Mouse (Mus musculus): ENCODE results near the gene Lins1. TPM values are rescaled to one million over a fixed set of nuclear protein-coding genes. Genes with fewer than 3 reads are reported as not detected.

The Lins1 gene
- polyA plus RNA-seq, 1 experiment from 2014 or later: 24.1 TPM

DNA sequence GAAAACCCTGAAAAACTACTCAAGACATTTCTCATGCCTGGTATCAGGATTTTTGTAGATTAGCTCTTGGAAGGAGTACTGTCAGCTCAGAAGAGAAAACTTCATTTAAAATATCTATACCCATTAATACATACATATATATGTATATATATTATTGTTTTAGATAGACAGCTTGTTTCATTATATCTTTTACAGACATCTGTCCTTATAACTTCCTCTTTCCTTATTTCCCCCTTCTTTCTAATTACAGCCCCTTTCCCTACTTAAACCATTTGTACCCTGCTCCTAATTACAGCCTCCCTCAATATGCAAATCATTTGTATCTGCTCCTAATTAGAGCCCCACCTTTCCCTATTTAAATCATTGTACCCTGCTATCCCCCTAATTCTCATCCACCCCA is 22.6 kb upstream of the Lins1 start:
- no peak for ATAC-seq (ENCODE audit: insufficient number of reproducible peaks, low FRiP score, low TSS enrichment, low read depth)

DNA sequence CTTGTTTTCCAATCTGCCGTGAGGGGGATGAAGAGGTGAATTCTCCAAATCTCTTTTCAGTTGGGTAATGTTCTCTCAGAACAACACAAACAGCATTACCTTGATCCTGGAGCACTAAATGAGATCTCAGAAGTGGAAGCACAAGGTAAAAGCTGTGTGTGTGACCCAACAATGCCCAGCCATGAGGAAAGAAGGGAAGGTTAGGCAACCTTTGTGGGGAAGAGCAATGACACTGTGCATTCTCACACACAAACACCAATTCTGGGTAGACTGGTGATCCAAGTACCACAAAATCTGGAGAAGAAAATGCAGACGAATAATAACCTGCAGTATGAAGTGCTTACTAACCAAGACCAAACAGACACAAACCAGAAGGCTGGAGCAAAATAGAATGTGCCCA is 13.9 kb upstream of the Lins1 start:
- peaks cover 85% of the 10 kb centered on the region for H3K36me3 ChIP-seq
- H3K4me2 ChIP-seq (replicated peaks): no peak overlapping the region
- no peak overlapping the region for H3K4me3 ChIP-seq (replicated peaks)
- H3K9ac ChIP-seq: no peak overlapping the region
- WGBS: 89% methylated on average over 2 of the region's 2 CpGs
- no peaks in the 10 kb centered on the region for H3K9me3 ChIP-seq (replicated peaks)
- ATAC-seq (ENCODE audit: insufficient number of reproducible peaks, low FRiP score, low TSS enrichment, low read depth): no peak
- H3K27me3 ChIP-seq: no peaks in the 10 kb centered on the region
- H3K27ac ChIP-seq (replicated peaks): no peak overlapping the region
- no peaks in the 10 kb centered on the region for H3K4me1 ChIP-seq

More for the DNA sequence above, 22.6 kb upstream of the Lins1 start:
- Histone ChIP-seq H3K4me1 (no peaks in the 10 kb centered on the region), H3K4me2 (replicated peaks) (no peak overlapping the region), H3K27me3 (no peaks in the 10 kb centered on the region), H3K9ac (no peak overlapping the region), H3K9me3 (replicated peaks) (0 out of 2 replicates have a peak, but pooled peaks cover 3% of the 10 kb centered on the region), H3K27ac (replicated peaks) (no peak overlapping the region), H3K4me3 (replicated peaks) (no peak overlapping the region), H3K36me3 (peaks cover 14% of the 10 kb centered on the region)

DNA sequence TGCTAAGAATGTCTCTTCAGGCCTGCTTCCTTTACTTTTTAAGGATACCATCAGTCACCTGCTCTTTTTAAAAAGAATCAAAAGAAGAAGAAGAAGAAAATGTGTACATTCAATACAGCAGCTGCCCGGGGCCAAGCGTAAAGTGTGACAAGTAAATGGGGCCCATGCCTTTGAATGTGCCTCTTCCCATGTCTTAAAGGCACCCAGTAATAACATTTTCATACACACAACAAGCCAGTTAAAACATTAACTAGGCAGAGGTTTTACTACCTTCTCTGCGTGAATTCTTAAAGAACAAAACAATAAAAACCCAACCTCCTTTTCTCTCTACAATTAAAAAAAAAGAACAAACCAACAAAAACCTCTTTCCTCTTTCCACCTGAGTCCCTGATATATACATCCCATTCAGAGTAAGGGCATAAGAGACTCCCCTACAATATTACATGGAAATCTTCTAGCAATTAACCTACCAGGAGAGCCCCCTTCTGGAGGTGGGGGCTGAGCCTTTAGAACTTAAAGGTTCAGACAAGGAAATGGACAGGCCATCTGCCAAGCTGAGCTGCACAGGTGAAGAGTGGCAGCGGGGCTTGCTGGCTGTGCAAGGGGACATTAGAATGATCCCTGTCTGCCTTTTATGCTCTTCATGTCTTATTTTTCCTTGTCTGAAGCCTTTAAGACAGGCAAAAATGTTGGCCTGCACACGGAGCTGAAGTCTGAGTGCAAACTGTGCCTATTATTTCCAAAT is 7.4 kb upstream of the Lins1 start:
- Histone ChIP-seq H3K9me3 (replicated peaks) (no peaks in the 10 kb centered on the region), H3K4me3 (replicated peaks) (no peak overlapping the region), H3K36me3 (peaks cover 50% of the 10 kb centered on the region), H3K9ac (no peak overlapping the region), H3K4me2 (replicated peaks) (no peak overlapping the region), H3K4me1 (no peaks in the 10 kb centered on the region), H3K27ac (replicated peaks) (no peak overlapping the region), H3K27me3 (no peaks in the 10 kb centered on the region)
- 90% methylated on average over 5 of the region's 5 CpGs for WGBS
- no peak for ATAC-seq (ENCODE audit: insufficient number of reproducible peaks, low FRiP score, low TSS enrichment, low read depth)

DNA sequence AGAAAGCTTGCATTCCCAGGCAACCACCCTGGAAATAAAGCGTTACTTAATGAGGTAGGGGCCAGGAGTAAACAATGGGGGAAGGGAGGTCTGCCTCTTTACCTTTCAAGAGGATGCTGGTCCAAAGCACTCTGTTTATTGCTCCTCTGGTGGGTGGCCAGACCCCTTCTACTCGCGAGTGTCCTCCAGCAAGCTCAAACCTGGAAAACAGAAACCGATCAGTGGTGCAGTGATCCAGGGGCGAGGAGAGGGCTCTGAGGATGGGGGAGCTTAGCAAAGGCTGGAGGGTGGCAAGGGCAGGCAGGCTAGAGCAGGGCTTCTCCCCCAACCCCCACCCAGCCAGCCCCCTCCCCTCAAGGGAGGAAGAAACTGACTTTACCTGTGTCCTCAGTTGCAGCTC is 968 bp upstream of the Lins1 start:
- no peak for ATAC-seq (ENCODE audit: insufficient number of reproducible peaks, low FRiP score, low TSS enrichment, low read depth)
- 1% methylated on average over 5 of the region's 5 CpGs for WGBS
- Histone ChIP-seq H3K9ac (peak overlapping the region; percentile 65), H3K4me1 (peaks cover 13% of the 10 kb centered on the region), H3K36me3 (0 out of 2 replicates have a peak, but pooled peaks cover 14% of the 10 kb centered on the region), H3K4me3 (replicated peaks) (peak overlapping the region; percentile 87), H3K27me3 (no peaks in the 10 kb centered on the region), H3K4me2 (replicated peaks) (peak overlapping the region; percentile 92), H3K9me3 (replicated peaks) (no peaks in the 10 kb centered on the region), H3K27ac (replicated peaks) (peak overlapping the region; percentile 51; the same call in 1 of the 2 replicates)

DNA sequence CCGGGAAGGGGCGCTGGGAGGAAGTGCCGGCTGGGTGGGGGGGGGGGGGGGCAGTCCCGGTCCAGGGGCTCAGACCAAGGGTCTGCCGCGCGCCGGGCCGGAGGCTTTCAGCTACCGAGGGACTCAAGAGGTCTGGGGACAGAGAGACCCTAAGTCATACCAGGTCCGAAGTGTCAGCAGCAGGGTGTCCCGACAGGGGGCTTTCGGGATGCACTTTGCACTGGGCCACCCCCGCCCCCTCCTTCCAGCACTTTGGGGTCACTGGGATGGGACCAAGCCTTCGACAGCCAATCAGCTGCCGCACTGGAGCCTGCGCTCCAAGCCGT is 432 bp upstream of the Lins1 start, which contains the start of gene Asb7:
Asb7 (minus strand) TSS at position 303 of the 326 bp plus-strand sequence.
- Histone ChIP-seq H3K9ac (peak within 1 kb of the TSS; percentile 71), H3K9me3 (replicated peaks) (no peaks in the 10 kb centered on the region), H3K4me1 (peaks cover 13% of the 10 kb centered on the region), H3K4me3 (replicated peaks) (peak within 1 kb of the TSS; percentile 87), H3K4me2 (replicated peaks) (peak within 1 kb of the TSS; percentile 92), H3K27ac (replicated peaks) (peak within 1 kb of the TSS; percentile 94), H3K27me3 (no peaks in the 10 kb centered on the region), H3K36me3 (0 out of 2 replicates have a peak, but pooled peaks cover 14% of the 10 kb centered on the region)
- no peak for ATAC-seq (ENCODE audit: insufficient number of reproducible peaks, low FRiP score, low TSS enrichment, low read depth)
- WGBS: 0% methylated on average over 12 of the region's 18 CpGs

DNA sequence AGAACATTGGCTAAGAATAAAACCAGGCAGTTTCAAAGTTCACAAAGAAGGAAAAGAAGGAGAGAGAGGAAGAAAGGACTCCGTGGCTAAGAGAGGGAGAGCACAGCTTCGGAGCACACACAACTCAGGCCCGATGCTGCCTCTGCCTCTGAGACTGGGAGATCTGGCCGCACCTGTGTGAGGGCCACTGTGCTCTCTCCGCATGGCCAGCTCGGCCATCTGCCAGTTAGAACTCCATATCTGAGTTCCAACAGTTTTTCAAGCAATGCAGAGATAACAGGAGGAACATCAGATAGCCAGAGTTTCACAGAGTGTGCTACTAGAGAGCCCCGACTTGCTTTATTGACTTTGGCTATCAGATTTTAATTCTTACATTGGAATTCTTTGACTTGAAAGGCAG is 4.8 kb downstream of the Lins1 start:
- H3K9ac ChIP-seq: no peak overlapping the region
- H3K4me3 ChIP-seq (replicated peaks): no peak overlapping the region
- no peak for ATAC-seq (ENCODE audit: insufficient number of reproducible peaks, low FRiP score, low TSS enrichment, low read depth)
- H3K4me2 ChIP-seq (replicated peaks): no peak overlapping the region
- H3K4me1 ChIP-seq: peaks cover 4% of the 10 kb centered on the region; the same call in 1 of the 2 replicates
- H3K27ac ChIP-seq (replicated peaks): no peak overlapping the region; the same call in 1 of the 2 replicates
- peaks cover 12% of the 10 kb centered on the region; the same call in 1 of the 2 replicates for H3K36me3 ChIP-seq
- WGBS: 82% methylated on average over 7 of the region's 7 CpGs
- H3K9me3 ChIP-seq (replicated peaks): no peaks in the 10 kb centered on the region
- no peaks in the 10 kb centered on the region for H3K27me3 ChIP-seq

DNA sequence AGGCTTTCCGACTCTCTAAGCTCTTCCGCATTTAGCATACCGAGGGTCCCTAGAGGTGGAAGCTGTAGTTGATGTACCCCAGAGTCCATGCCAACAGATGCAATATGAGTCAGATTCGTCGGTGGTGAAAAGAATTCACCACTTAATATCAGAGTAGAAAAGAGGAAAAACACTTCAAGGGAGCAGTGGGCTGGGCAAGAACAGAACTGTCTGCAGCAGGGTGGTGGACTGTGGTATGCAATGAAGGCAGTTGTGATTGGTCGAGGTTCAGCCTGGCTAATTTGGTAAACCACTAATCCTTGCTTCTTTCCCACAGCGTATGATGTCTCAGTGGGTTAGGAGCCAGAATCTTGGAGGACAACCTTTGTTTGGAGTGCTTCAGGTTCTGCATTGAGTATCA is 13.0 kb downstream of the Lins1 start:
- no peak overlapping the region for H3K27ac ChIP-seq (replicated peaks)
- H3K36me3 ChIP-seq: peaks cover 44% of the 10 kb centered on the region
- ATAC-seq (ENCODE audit: insufficient number of reproducible peaks, low FRiP score, low TSS enrichment, low read depth): peak; percentile 56
- no peak overlapping the region for H3K4me3 ChIP-seq (replicated peaks)
- WGBS: 68% methylated on average over 7 of the region's 7 CpGs
- no peak overlapping the region for H3K9ac ChIP-seq
- H3K4me1 ChIP-seq: no peaks in the 10 kb centered on the region
- no peak overlapping the region for H3K4me2 ChIP-seq (replicated peaks)
- H3K27me3 ChIP-seq: no peaks in the 10 kb centered on the region
- no peaks in the 10 kb centered on the region for H3K9me3 ChIP-seq (replicated peaks)

DNA sequence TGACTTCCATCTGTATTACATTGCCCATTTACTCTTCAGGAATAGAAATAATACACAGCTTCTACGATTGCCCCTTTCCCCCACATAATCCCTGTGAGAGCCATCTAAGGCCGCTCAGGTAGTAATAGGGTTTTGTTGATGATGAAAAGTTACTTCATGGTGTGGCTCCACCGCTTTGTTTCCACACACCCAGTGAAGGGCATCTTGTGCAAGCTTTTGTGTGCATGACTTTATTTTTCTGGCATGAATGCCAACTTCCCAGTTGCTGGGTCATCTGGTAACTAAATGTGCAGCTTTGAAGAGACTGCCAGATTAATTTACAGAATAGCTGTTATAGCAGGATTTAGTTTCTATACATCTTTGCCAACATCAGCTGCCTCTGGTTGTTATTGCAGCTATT is 14.9 kb downstream of the Lins1 start:
- Histone ChIP-seq H3K27me3 (no peaks in the 10 kb centered on the region), H3K4me3 (replicated peaks) (no peak overlapping the region), H3K27ac (replicated peaks) (no peak overlapping the region), H3K4me1 (no peaks in the 10 kb centered on the region), H3K9ac (no peak overlapping the region), H3K9me3 (replicated peaks) (no peaks in the 10 kb centered on the region), H3K4me2 (replicated peaks) (no peak overlapping the region), H3K36me3 (peaks cover 42% of the 10 kb centered on the region)
- 91% methylated on average over 3 of the region's 3 CpGs for WGBS
- ATAC-seq (ENCODE audit: insufficient number of reproducible peaks, low FRiP score, low TSS enrichment, low read depth): no peak

DNA sequence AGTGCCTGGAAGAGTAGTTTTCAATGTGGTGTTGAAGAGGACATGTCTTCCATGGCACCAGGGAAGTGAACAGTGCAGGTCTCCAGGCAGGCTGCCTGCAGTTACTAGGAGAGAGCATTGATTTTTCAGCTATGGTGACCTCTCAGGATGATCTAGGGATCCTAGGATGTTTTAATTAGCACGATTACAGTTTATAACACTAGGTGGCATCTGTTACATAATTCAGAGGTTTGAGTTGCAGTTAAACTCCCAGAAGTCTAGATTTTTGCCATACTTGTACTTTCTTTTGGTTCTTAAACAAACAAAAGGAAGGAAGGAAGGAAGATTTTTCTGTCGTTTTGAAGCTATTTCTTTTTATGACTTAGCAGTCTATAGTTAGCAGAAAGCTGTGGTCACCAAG is 21.5 kb downstream of the Lins1 start:
- Histone ChIP-seq H3K9me3 (replicated peaks) (no peaks in the 10 kb centered on the region), H3K4me1 (no peaks in the 10 kb centered on the region), H3K4me3 (replicated peaks) (no peak overlapping the region), H3K27me3 (no peaks in the 10 kb centered on the region), H3K36me3 (peaks cover 55% of the 10 kb centered on the region), H3K9ac (no peak overlapping the region), H3K4me2 (replicated peaks) (no peak overlapping the region), H3K27ac (replicated peaks) (no peak overlapping the region)
- 47% methylated on average over 2 of the region's 2 CpGs for WGBS
- ATAC-seq (ENCODE audit: insufficient number of reproducible peaks, low FRiP score, low TSS enrichment, low read depth): no peak

DNA sequence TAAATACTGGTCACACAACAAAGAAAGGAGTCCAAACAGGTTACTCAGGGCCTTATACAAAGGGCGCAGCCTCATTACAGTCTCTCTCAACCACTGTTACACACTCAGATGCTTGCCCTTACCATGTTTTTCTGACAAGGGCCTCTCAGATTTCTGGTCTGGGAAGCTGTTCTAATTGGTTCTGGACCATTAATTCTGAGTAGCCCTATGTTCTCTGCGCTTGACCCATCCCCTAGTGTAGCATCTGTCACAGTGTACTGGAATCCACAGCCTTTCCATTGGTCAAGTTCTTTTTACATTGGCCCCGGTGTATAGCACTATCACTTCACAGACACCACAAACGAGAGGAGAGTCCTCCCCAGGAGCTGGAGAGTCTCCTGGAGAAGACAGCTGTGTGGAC is 34.8 kb downstream of the Lins1 start:
- no peak overlapping the region for H3K4me3 ChIP-seq (replicated peaks)
- no peaks in the 10 kb centered on the region for H3K27me3 ChIP-seq
- WGBS: 76% methylated on average over 4 of the region's 4 CpGs
- H3K4me2 ChIP-seq (replicated peaks): no peak overlapping the region
- no peak for ATAC-seq (ENCODE audit: insufficient number of reproducible peaks, low FRiP score, low TSS enrichment, low read depth)
- no peak overlapping the region for H3K27ac ChIP-seq (replicated peaks)
- no peak overlapping the region for H3K9ac ChIP-seq
- no peaks in the 10 kb centered on the region for H3K9me3 ChIP-seq (replicated peaks)
- peaks cover 11% of the 10 kb centered on the region for H3K4me1 ChIP-seq
- peaks cover 9% of the 10 kb centered on the region; the same call in 1 of the 2 replicates for H3K36me3 ChIP-seq

DNA sequence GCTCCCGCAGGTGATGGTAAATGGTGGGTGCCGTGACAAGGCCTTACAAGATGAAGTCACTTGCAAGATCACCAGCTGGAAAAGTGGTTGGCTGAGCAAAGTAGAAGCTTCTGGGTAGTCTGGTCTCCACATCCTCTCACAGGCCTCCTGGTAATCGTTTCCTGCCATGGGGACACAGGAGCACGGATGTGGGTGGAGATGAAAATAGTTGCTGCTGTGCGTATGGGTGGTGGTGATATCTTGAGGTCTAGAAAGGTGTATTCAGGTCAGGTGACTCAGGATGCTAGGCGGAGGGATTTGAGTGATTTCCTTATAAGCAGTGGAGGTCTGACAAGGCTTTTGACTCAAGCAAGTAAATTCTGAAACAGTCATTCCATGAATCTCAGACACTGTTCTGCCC is 35.3 kb downstream of the Lins1 start:
- no peak overlapping the region for H3K4me3 ChIP-seq (replicated peaks)
- H3K4me2 ChIP-seq (replicated peaks): no peak overlapping the region
- H3K36me3 ChIP-seq: peaks cover 9% of the 10 kb centered on the region; the same call in 1 of the 2 replicates
- no peaks in the 10 kb centered on the region for H3K9me3 ChIP-seq (replicated peaks)
- ATAC-seq (ENCODE audit: insufficient number of reproducible peaks, low FRiP score, low TSS enrichment, low read depth): no peak
- H3K27me3 ChIP-seq: no peaks in the 10 kb centered on the region
- H3K9ac ChIP-seq: no peak overlapping the region
- H3K27ac ChIP-seq (replicated peaks): no peak overlapping the region
- WGBS: 81% methylated on average over 6 of the region's 6 CpGs
- peaks cover 11% of the 10 kb centered on the region for H3K4me1 ChIP-seq

DNA sequence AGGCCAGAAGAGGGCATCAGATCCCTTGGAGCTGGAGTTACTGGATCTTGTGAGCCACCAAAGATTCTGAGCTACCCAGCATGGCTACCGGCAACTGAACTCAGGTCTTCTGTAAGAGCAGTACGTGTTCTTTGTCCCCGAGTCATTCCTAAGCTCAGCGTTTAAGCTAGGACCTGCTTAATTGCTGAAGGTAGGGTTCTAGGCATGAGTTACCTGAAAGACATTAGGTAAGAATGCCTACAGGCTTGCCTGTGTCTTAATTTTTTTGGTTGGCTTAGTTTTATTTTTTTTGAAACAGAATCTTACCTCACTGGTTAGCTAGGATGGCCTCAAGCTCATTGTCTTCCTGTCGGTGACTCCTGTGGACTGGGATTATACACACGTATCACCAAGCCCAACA is 38.4 kb downstream of the Lins1 start:
- no peaks in the 10 kb centered on the region for H3K27me3 ChIP-seq
- H3K27ac ChIP-seq (replicated peaks): no peak overlapping the region
- no peak overlapping the region for H3K4me2 ChIP-seq (replicated peaks)
- H3K9me3 ChIP-seq (replicated peaks): no peaks in the 10 kb centered on the region
- ATAC-seq (ENCODE audit: insufficient number of reproducible peaks, low FRiP score, low TSS enrichment, low read depth): no peak
- peaks cover 11% of the 10 kb centered on the region for H3K4me1 ChIP-seq
- no peak overlapping the region for H3K4me3 ChIP-seq (replicated peaks)
- H3K36me3 ChIP-seq: no peaks in the 10 kb centered on the region
- no peak overlapping the region for H3K9ac ChIP-seq
- 88% methylated on average over 6 of the region's 6 CpGs for WGBS
